Mouse (Mus musculus) cerebellum, adult 2 months (tissue): ENCODE measurements at regions not wholly inside any gene's neighbourhood (a gene's known extent, or its start where the extent isn't known, plus 50 kb on each side); places are given as distances from the start of the nearest gene placed in this dataset.

Source experiments
- CTCF ChIP-seq: fragments of 200-500 bp; IDR thresholded peaks from 2 replicates; pipeline ENCODE4 v1.5.1; 2011; ENCODE audit warnings: low read depth, mild to moderate bottlenecking, control low read depth, low read length, moderate library complexity, borderline replicate concordance; ENCODE audit not compliant: insufficient read depth
- POLR2A ChIP-seq: fragments of 200-500 bp; IDR thresholded peaks from 2 replicates; pipeline ENCODE4 v1.6.1; 2011; ENCODE audit warnings: low read length, control low read depth, borderline replicate concordance; ENCODE audit not compliant: insufficient read depth

DNA sequence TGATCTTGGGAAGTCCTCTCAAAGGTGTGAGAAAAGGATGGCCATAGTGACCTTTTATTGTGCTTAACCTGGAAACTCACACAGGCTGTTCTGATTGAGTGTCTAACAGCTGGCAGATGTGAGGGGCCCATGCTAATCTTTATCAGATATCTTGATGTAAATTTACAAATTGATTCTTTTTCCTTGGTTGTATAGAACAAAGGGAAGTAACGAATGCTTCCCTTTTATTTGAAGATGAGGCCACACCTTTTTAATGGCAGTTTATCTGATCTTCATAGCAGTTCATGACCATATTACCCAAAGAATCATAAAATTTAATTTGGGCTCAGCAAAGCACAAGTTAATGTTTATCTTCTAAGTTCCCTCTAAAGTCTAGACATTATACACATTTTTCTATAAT is 926.7 kb downstream of the Car8 start:
- TF ChIP-seq CTCF (no peak), POLR2A (no peak)
